Mouse (Mus musculus) gastrocnemius, adult 2 months (tissue): ENCODE data around the gene Pde2a. TPM values are rescaled to one million over a fixed set of nuclear protein-coding genes. Genes with fewer than 3 reads are reported as not detected.

ENCODE experiments used
- DNase-seq: peaks from one replicate; pipeline ENCODE4 v3.0.0; 2022
- H3K27ac ChIP-seq: fragments of 200-600 bp; 2 replicates; pipeline ENCODE4 v1.8.1; 2022; ENCODE audit warnings: mild to moderate bottlenecking
- H3K4me3 ChIP-seq: fragments of 200-600 bp; 2 replicates; pipeline ENCODE4 v1.8.1; 2022; ENCODE audit warnings: mild to moderate bottlenecking, moderate library complexity
- CTCF ChIP-seq: fragments of 200-600 bp; IDR thresholded peaks from 2 replicates; pipeline ENCODE4 v1.8.1; 2022; ENCODE audit warnings: antibody characterized with exemption, mild to moderate bottlenecking, moderate library complexity
- intact Hi-C: fragments of 180-260 bp; cut with DNase I; formaldehyde crosslinking; loops from one replicate; pipeline ENCODE4 v1.15.1; 2025
- total RNA-seq, 2 experiments: library from RNA; stranded (reverse); gene quantifications; 2 replicates each; pipeline ENCODE4 v1.2.3; 2021

Pde2a gene
- total RNA-seq, 2 experiments from 2014 or later = 21.2 to 28.5 TPM

- H3K4me3 ChIP-seq = no peak overlapping the region
- intact Hi-C loops = no loop called here
- DNase-seq = no peak
- TF ChIP-seq CTCF = no peak
- H3K27ac ChIP-seq = no peak overlapping the region
Measured at GRCm38 (mm10) chr7:101444211-101444610, 22.7 kb downstream of the Pde2a start.

GRCm38 (mm10) chr7:101449855-101450254 lies 28.4 kb downstream of the Pde2a start:
- intact Hi-C loops = loop anchor here (1.0 kb wide), 2 partner anchors 53 to 88 kb away; no protein-coding TSS in a partner anchor
- Histone ChIP-seq H3K27ac (no peak overlapping the region), H3K4me3 (no peak overlapping the region)
- no peak for TF ChIP-seq CTCF
- peak; percentile 25 for DNase-seq

- intact Hi-C loops = loop anchor here (1.0 kb wide), 2 partner anchors 53 to 88 kb away; no protein-coding TSS in a partner anchor
- DNase-seq = peak; percentile 91
- peak overlapping the region; percentile 69 for H3K4me3 ChIP-seq
- peak overlapping the region; percentile 76 for H3K27ac ChIP-seq
- no peak; the same call in 1 of the 2 replicates for TF ChIP-seq CTCF
Measured at GRCm38 (mm10) chr7:101450422-101451401, 29.2 kb downstream of the Pde2a start.

GRCm38 (mm10) chr7:101452669-101453068 lies 31.2 kb downstream of the Pde2a start:
- Histone ChIP-seq H3K27ac (peak overlapping the region; percentile 76), H3K4me3 (peak overlapping the region; percentile 69)
- no peak for TF ChIP-seq CTCF
- DNase-seq = no peak
- intact Hi-C loops = no loop called here

- peak overlapping the region; percentile 76 for H3K27ac ChIP-seq
- intact Hi-C loops = no loop called here
Measured at GRCm38 (mm10) chr7:101453296-101453695, 31.8 kb downstream of the Pde2a start.

GRCm38 (mm10) chr7:101453725-101454124 lies 32.2 kb downstream of the Pde2a start:
- peak; percentile 56 for DNase-seq
- TF ChIP-seq CTCF = no peak
- H3K4me3 ChIP-seq = peak overlapping the region; percentile 69
- H3K27ac ChIP-seq = peak overlapping the region; percentile 85
- intact Hi-C loops = no loop called here

More at GRCm38 (mm10) chr7:101453296-101453695, 31.8 kb downstream of the Pde2a start:
- no peak for TF ChIP-seq CTCF
- no peak for DNase-seq
- peak overlapping the region; percentile 69 for H3K4me3 ChIP-seq

- no peak for TF ChIP-seq CTCF
- peak overlapping the region; percentile 85 for H3K27ac ChIP-seq
- peak overlapping the region; percentile 69 for H3K4me3 ChIP-seq
- intact Hi-C loops = no loop called here
- no peak for DNase-seq
Measured at GRCm38 (mm10) chr7:101454479-101454878, 33.0 kb downstream of the Pde2a start.

- intact Hi-C loops = no loop called here
- H3K4me3 ChIP-seq = peak overlapping the region; percentile 69
- DNase-seq = no peak
- TF ChIP-seq CTCF = no peak
- H3K27ac ChIP-seq = peak overlapping the region; percentile 85
Measured at GRCm38 (mm10) chr7:101455141-101455540, 33.6 kb downstream of the Pde2a start.

- no peak for DNase-seq
- intact Hi-C loops = no loop called here
- TF ChIP-seq CTCF = no peak
- Histone ChIP-seq H3K4me3 (peak overlapping the region; percentile 69), H3K27ac (peak overlapping the region; percentile 85)
Measured at GRCm38 (mm10) chr7:101456318-101456717, 34.8 kb downstream of the Pde2a start.

GRCm38 (mm10) chr7:101456789-101457188 lies 35.3 kb downstream of the Pde2a start:
- TF ChIP-seq CTCF = no peak
- DNase-seq = no peak
- intact Hi-C loops = no loop called here
- Histone ChIP-seq H3K27ac (peak overlapping the region; percentile 85), H3K4me3 (peak overlapping the region; percentile 69)

GRCm38 (mm10) chr7:101457283-101457682 lies 35.8 kb downstream of the Pde2a start:
- TF ChIP-seq CTCF = no peak
- Histone ChIP-seq H3K4me3 (peak overlapping the region; percentile 69), H3K27ac (peak overlapping the region; percentile 85)
- intact Hi-C loops = no loop called here
- no peak for DNase-seq

- H3K4me3 ChIP-seq = peak overlapping the region; percentile 69
- intact Hi-C loops = no loop called here
- H3K27ac ChIP-seq = peak overlapping the region; percentile 85
- DNase-seq = no peak
- TF ChIP-seq CTCF = no peak
Measured at GRCm38 (mm10) chr7:101457801-101458200, 36.3 kb downstream of the Pde2a start.

- intact Hi-C loops = no loop called here
- peak overlapping the region; percentile 85 for H3K27ac ChIP-seq
- no peak for DNase-seq
Measured at GRCm38 (mm10) chr7:101458278-101458781, 36.8 kb downstream of the Pde2a start.

More at GRCm38 (mm10) chr7:101458278-101458781, 36.8 kb downstream of the Pde2a start:
- peak overlapping the region; percentile 69 for H3K4me3 ChIP-seq
- no peak for TF ChIP-seq CTCF
